In the genomic region with DNA sequence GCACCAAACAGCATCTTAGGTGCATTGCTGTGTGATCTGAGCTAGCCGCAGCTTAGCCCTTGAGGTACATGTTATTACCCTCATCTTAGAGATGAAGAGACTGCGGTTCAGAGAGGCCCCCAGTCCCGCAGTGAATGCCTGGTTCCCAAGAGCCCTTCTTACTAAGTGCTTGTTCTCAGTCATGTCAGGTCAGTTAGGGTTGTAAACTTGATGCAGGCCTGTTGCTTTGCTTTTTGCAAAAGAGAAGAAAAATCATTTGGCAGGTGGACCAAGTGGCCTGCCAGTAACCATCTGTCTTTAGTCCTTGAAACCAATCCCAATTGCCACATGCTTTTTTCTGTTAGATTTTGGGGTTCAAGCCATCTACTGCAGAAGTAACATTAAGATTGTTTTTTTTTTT, we compare ENCODE assay signal across 25 mouse cellular contexts. TPM values are rescaled to one million over a fixed set of nuclear protein-coding genes. Genes with fewer than 3 reads are reported as not detected.
A peak's percentile ranks its signal among the peaks of the same experiment; 100 is the strongest.
DNase-seq lines count a peak whose midpoint lies in the region; ATAC-seq lines count a peak whose summit lies in the region.
"Had no signal": no experiment of that assay in that cellular context is flagged by ENCODE, and none has a peak within 500 bp of the region (broad histone marks: within the 10 kb centered on the region; RNA-seq: fewer than 3 reads in every experiment).

No protein-coding gene starts in this region.

- peak; percentile 9 for DNase-seq in adrenal gland, postnatal 14 days
- no peak for DNase-seq in adrenal gland, adult 2 months
- DNase-seq in brain, adult 2 months (ENCODE audit: low read depth, low spot score) = peak; percentile 82
- DNase-seq in cerebellum, adult 8-10 months = peak; percentile 58
- DNase-seq in cerebellum, postnatal 10 days = peak; percentile 25 to 26
- no peak for DNase-seq in liver, embryonic 11.5 days (ENCODE audit: low spot score)
- no peak for DNase-seq in spleen, postnatal 36 days (ENCODE audit: low spot score in 2 of 2)
- no peak for DNase-seq in kidney, postnatal 4 days
- DNase-seq: adrenal gland, postnatal 10 days; gastrocnemius, postnatal 10 days; gastrocnemius, postnatal 36 days; heart, adult 2 months; heart, postnatal 14 days; heart, postnatal 4 days; kidney, adult 18-20 months had no signal

- H3K36me3 ChIP-seq in liver, embryonic 11.5 days (ENCODE audit: control insufficient read depth, insufficient read depth, low read length) = peaks cover 13% of the 10 kb centered on the region

- H3K27me3 ChIP-seq in liver, embryonic 11.5 days (replicated peaks; ENCODE audit: control insufficient read depth, insufficient read depth, low read length) = no peaks in the 10 kb centered on the region
- H3K27me3 ChIP-seq: forebrain, embryonic 13.5 days; heart, embryonic 13.5 days had no signal

- H3K9ac ChIP-seq in liver, embryonic 11.5 days (ENCODE audit: low read depth, low read length) = no peak overlapping the region
- H3K9ac ChIP-seq: forebrain, embryonic 13.5 days; heart, embryonic 13.5 days; hindbrain, embryonic 14.5 days had no signal

- peaks cover 8% of the 10 kb centered on the region; the same call in 1 of the 2 replicates for H3K4me1 ChIP-seq in liver, embryonic 11.5 days (replicated peaks; ENCODE audit: control insufficient read depth, insufficient read depth, low read length)
- H3K4me1 ChIP-seq: forebrain, embryonic 10.5 days; forebrain, embryonic 13.5 days; heart, embryonic 10.5 days; heart, embryonic 13.5 days had no signal

- no peak overlapping the region for H3K27ac ChIP-seq in liver, embryonic 11.5 days (ENCODE audit: low read depth, low read length)
- H3K27ac ChIP-seq: forebrain, embryonic 10.5 days; forebrain, embryonic 13.5 days; heart, adult 2 months; heart, embryonic 10.5 days; heart, embryonic 13.5 days; hindbrain, embryonic 14.5 days; hindbrain, postnatal 0 days had no signal

- ATAC-seq in liver, embryonic 11.5 days (replicated peaks; ENCODE audit: low FRiP score) = no peak
- ATAC-seq: activated CD4-positive, CD25-positive, alpha-beta regulatory T cell, adult 4 months; forebrain, embryonic 13.5 days; forebrain, embryonic 16.5 days; hindbrain, postnatal 0 days; inflammation-experienced regulatory T-cells, adult 6 months; intestine, embryonic 16.5 days had no signal

- H3K9me3 ChIP-seq in liver, embryonic 11.5 days (ENCODE audit: control insufficient read depth, low read length) = no peaks in the 10 kb centered on the region
- H3K9me3 ChIP-seq: forebrain, embryonic 10.5 days; forebrain, embryonic 13.5 days; heart, embryonic 10.5 days; heart, embryonic 13.5 days had no signal

- H3K4me2 ChIP-seq in liver, embryonic 11.5 days = no peak overlapping the region
- H3K4me2 ChIP-seq: forebrain, embryonic 13.5 days; heart, embryonic 13.5 days; hindbrain, embryonic 14.5 days had no signal

- 93% methylated on average over 3 of the region's 3 CpGs for WGBS in liver, embryonic 11.5 days

- no peak overlapping the region for H3K4me3 ChIP-seq in liver, embryonic 11.5 days (ENCODE audit: low read depth, low read length)
- H3K4me3 ChIP-seq: forebrain, embryonic 10.5 days; forebrain, embryonic 13.5 days; heart, adult 2 months; heart, embryonic 10.5 days; heart, embryonic 13.5 days had no signal

RNA-seq across cellular contexts. Expression of a gene that starts 41.8 kb away (rescaled TPM):
- total RNA-seq in adrenal gland, postnatal 14 days (2021) = 21.5 and 27.1 TPM in 2 replicates
- total RNA-seq in adrenal gland, adult 2 months (2021) = 10 to 100 TPM; 14.5 to 22.7 TPM
- 14.3 and 16.1 TPM in 2 replicates for polyA plus RNA-seq in adrenal gland, adult 2 months (2012; rRNA removed)
- 11.8 and 16.3 TPM in 2 replicates for polyA plus RNA-seq in liver, embryonic 11.5 days (2014; fragmentation: Nextera tagmentation; extraction: Ambion mirVana)

RNA-seq across cellular contexts. Expression of a gene that starts 57.5 kb away (rescaled TPM):
- 995 and 1,088 TPM in 2 replicates for total RNA-seq in adrenal gland, postnatal 14 days (2021)
- 1,000 to 10,000 TPM; 1,030 to 1,071 TPM for total RNA-seq in adrenal gland, adult 2 months (2021)
- polyA plus RNA-seq in adrenal gland, adult 2 months (2012; rRNA removed) = 157 and 194 TPM in 2 replicates
- polyA plus RNA-seq in liver, embryonic 11.5 days (2014; fragmentation: Nextera tagmentation; extraction: Ambion mirVana) = 959 and 1,036 TPM in 2 replicates

Comparison
In these comparisons a context has a peak if more than half of its experiments do, and no peak if none do; other contexts are left out.
1. DNase-seq: peak in adrenal gland, postnatal 14 days (single experiment), brain, adult 2 months (single experiment), cerebellum, adult 8-10 months (single experiment) and cerebellum, postnatal 10 days (2 of 2); none in adrenal gland, adult 2 months (single experiment), liver, embryonic 11.5 days (single experiment), spleen, postnatal 36 days (0 of 2) and kidney, postnatal 4 days (0 of 2).